Mouse (Mus musculus) thymus, postnatal 10 days (tissue): ENCODE results near the gene Pus1.
"Not testable (repeated sequence)": the region's sequence is repeated elsewhere in the genome, so short reads cannot be mapped to it uniquely, and the experiment has no call there.

Source experiments
- DNase-seq, 2 experiments: peaks; one replicate each; pipeline ENCODE4 v3.0.0; 2021; ENCODE audit warnings: low spot score in 2 of 2

The Pus1 gene

GRCm38 (mm10) chr5:110781529-110782238 is 1.2 kb upstream of the Pus1 start:
- no peak for DNase-seq

GRCm38 (mm10) chr5:110780761-110781528 is 486 bp upstream of the Pus1 start:
- DNase-seq = no peak

DNA sequence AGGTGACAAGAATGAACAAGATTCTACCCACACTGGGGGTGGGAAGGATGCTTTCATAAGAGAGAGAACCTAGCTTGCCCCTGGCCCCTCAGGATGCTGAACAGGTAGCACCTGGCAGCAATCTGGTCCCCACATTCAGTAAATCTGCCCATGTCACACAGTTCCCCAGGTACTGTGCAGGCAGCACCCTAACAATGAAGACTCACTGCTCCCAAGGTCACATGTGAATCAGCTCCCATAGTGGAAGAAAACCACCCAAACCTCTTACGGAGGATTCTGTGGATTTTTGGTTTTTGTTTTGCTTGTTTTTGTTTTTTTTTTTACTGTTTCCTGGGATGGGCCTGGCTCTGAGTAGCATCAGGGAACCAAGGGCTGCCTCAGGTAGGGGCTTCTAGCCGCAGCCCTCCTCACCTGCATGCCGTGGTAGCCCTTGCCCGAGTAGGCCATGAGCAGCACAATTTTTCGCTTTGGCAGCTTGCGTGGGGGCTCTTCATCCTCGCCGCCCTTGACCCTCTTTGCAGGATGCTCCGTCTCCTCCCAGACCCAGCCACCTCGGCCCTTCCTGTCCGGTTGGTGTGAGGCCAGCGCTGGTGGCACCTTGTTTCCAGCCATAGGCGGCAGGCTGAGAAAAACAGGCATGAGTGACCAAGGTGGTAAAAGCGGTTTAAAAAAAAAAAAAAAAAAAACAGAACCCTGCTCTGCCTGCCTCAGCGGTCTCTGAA is 1.0 kb downstream of the Pus1 start:
- no peak for DNase-seq

GRCm38 (mm10) chr5:110778263-110778662 is 2.2 kb downstream of the Pus1 start:
- no peak for DNase-seq

DNA sequence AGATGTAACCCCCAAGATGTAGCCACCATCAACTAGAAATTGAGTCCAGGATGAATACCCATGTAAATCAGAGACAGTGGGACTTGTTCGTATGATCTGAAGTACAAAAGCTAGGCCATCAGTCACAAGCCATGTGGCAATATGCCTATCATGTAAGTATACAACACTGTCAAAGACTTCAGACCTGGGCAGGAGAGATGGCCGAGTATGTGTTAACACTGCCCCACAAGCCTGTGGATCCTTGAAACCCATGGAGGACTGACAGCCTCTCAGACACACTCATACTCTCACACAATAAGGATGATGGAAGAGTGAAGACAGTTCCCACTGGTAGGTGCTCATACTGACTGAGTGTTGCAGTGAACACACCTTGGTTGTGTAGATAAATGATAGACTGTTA is 4.3 kb downstream of the Pus1 start:
- no peak for DNase-seq

GRCm38 (mm10) chr5:110774511-110774910 is 5.9 kb downstream of the Pus1 start:
- no peak for DNase-seq

DNA sequence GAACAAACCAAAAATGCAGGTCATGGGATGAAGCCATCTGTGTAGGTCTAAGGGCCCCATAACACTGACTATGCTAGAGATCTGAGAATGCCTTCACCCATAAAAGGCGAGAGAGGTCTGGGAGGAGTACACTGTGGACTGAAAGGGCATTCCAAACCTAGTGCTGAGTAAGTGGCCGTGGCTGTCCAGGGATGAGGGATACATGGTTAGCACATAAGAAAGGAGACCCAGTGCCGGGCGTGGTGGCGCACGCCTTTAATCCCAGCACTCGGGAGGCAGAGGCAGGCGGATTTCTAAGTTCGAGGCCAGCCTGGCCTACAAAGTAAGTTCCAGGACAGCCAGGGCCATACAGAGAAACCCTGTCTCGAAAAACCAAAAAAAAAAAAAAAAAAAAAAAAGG is 7.5 kb downstream of the Pus1 start:
- not testable (repeated sequence) for DNase-seq

DNA sequence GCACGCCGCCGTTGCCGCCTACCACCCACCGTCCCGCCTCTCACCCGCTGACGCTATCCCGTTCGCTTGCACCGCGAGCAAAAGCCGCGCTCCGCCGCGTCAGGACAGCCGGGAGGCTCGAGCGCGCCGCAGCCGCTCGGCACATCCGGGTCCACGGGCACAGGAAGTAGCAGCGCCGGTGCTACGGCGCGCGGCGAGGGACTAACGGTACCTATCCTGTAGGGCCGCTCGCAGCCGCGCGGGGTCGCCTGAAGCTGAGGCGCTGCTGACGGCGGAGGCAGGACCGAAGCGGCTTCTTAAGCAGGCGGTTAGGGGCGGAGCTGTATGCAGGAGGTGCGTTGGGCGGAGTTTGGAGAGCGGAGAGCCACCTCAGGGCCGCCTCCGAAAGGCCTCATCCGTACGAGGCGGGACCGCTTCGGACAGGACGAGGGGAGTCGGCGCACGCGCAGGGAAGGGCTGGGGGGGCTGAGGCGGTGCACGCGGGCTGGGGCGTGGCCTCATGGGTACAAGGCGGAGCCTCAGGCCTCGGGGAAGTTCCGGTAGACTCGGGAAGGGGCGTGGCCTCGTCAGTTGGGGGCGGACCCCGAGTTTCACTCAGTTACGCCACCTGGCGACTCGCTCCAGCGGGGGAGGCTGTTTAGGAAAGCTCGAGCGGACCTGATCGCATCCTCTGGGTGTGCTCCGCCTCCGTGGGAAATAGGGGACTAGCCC is 9.9 kb downstream of the Pus1 start, which contains the start of gene Ep400:
Ep400 (minus strand) TSS at position 270 of the 711 bp plus-strand sequence.
- DNase-seq = peak; percentile 99 to 100

DNA sequence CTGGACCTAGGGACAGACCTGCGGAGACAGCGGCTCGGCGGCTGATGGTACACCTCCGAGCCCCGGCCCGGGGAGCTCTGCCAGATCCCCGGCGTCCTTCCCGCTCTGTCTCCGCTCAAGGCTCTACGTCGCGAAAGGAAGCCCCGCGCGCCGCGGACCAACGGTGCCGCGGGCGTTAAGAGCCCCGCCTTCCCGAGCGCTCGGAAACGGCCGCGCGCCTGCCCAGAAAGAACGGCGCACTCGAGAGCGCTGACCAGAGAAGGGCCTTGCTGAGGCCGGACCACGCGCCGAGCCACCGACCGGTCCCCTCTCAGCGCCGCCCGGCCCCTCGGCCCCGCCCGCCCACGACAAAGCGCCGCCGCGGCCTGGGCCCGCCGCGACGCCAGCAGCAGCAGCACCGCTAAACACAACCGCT is 10.4 kb downstream of the Pus1 start:
- DNase-seq = peak in 1 of 2 experiments; percentile 47

GRCm38 (mm10) chr5:110769272-110769671 is 11.2 kb downstream of the Pus1 start:
- DNase-seq = no peak

DNA sequence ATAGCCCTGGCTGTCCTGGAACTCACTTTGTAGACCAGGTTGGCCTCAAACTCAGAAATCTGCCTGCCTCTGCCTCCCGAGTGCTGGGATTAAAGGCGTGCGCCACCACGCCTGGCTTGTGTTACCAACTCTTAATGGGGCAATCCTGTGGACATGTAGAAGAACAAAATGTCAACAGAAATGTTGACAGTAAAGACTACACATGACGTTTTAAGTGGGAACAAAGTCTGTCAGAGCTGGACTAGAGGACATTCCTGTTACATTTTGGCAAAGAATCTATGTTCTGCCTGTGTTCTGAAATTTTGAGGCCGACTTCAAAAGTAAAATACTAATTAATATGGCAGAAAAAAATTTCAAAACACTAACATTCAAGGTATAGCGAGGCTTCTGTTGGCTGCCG is 16.6 kb downstream of the Pus1 start:
- DNase-seq = no peak

GRCm38 (mm10) chr5:110745021-110745420 is 35.4 kb downstream of the Pus1 start:
- no peak for DNase-seq

- DNase-seq = no peak
Measured at GRCm38 (mm10) chr5:110739496-110740275, 40.8 kb downstream of the Pus1 start.

- no peak for DNase-seq
Measured at GRCm38 (mm10) chr5:110735606-110736005, 44.9 kb downstream of the Pus1 start.

DNA sequence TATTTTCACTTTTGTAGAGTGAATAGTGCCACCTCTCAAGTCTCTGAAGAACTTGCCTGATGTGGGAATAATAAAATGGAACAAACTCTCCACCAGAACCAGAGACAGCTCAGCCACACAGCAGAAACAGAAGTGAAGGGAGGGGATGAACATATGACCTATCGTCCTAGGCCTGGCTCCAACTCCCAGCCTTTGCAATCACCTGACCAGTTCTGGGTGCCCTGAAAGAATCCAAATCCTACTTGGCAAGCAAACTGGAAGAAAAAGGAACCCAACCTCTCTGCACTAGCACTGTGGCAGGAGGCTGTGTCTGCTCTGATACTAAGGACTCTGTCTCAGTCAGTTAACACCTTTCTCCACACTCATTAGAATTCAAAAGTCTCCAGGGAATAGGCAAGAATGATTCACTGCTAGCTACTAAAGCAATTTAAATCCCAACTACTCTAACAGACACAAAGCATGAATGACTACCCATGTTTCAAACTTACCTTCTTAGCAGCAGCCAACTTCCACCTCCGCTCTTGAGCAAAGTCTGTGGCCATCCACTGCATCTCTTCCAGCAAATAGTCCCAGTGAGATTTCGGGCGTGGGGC is 47.1 kb downstream of the Pus1 start:
- no peak for DNase-seq

- DNase-seq = no peak
Measured at GRCm38 (mm10) chr5:110731227-110731626, 49.2 kb downstream of the Pus1 start.

GRCm38 (mm10) chr5:110727850-110728249 is 52.6 kb downstream of the Pus1 start:
- DNase-seq = no peak
